Mouse (Mus musculus): ENCODE measurements around the gene Map3k13.

Map3k13 gene

GRCm38 (mm10) chr16:21852374-21852773 lies 58.2 kb downstream of the Map3k13 start:
- DNase-seq (ENCODE audit: low spot score): no peak

- DNase-seq (ENCODE audit: low spot score): no peak
These were observed 59.3 kb downstream of the Map3k13 start for GRCm38 (mm10) chr16:21853446-21853941.

- DNase-seq (ENCODE audit: low spot score): no peak
These were observed 60.6 kb downstream of the Map3k13 start for GRCm38 (mm10) chr16:21854589-21855284.

- no peak for DNase-seq (ENCODE audit: low spot score)
These were observed 62.0 kb downstream of the Map3k13 start for GRCm38 (mm10) chr16:21856134-21856533.

- no peak for DNase-seq (ENCODE audit: low spot score)
These were observed 63.0 kb downstream of the Map3k13 start for GRCm38 (mm10) chr16:21857126-21857644.

GRCm38 (mm10) chr16:21858163-21858562 lies 64.0 kb downstream of the Map3k13 start:
- DNase-seq (ENCODE audit: low spot score): no peak

GRCm38 (mm10) chr16:21858882-21859281 lies 64.7 kb downstream of the Map3k13 start:
- DNase-seq (ENCODE audit: low spot score): no peak

GRCm38 (mm10) chr16:21862448-21862847 lies 68.3 kb downstream of the Map3k13 start:
- no peak for DNase-seq (ENCODE audit: low spot score)

- DNase-seq (ENCODE audit: low spot score): peak; percentile 41
These were observed 71.3 kb downstream of the Map3k13 start for GRCm38 (mm10) chr16:21865250-21865982.

GRCm38 (mm10) chr16:21865983-21866575 lies 71.9 kb downstream of the Map3k13 start:
- no peak for DNase-seq (ENCODE audit: low spot score)

GRCm38 (mm10) chr16:21867727-21868126 lies 73.6 kb downstream of the Map3k13 start:
- no peak for DNase-seq (ENCODE audit: low spot score)

GRCm38 (mm10) chr16:21868651-21869050 lies 74.5 kb downstream of the Map3k13 start:
- no peak for DNase-seq (ENCODE audit: low spot score)

- DNase-seq (ENCODE audit: low spot score): no peak
These were observed 75.7 kb downstream of the Map3k13 start for GRCm38 (mm10) chr16:21869879-21870278.

- DNase-seq (ENCODE audit: low spot score): no peak
These were observed 83.6 kb downstream of the Map3k13 start for GRCm38 (mm10) chr16:21877735-21878134.

- DNase-seq (ENCODE audit: low spot score): no peak
These were observed 84.7 kb downstream of the Map3k13 start for GRCm38 (mm10) chr16:21878834-21879233.

GRCm38 (mm10) chr16:21881181-21881580 lies 87.0 kb downstream of the Map3k13 start:
- peak; percentile 50 for DNase-seq (ENCODE audit: low spot score)

GRCm38 (mm10) chr16:21881582-21882259 lies 87.6 kb downstream of the Map3k13 start:
- DNase-seq (ENCODE audit: low spot score): no peak

GRCm38 (mm10) chr16:21887601-21888000 lies 93.5 kb downstream of the Map3k13 start:
- no peak for DNase-seq (ENCODE audit: low spot score)

GRCm38 (mm10) chr16:21893890-21894289 lies 99.7 kb downstream of the Map3k13 start:
- DNase-seq (ENCODE audit: low spot score): no peak

- no peak for DNase-seq (ENCODE audit: low spot score)
These were observed 107.1 kb downstream of the Map3k13 start for GRCm38 (mm10) chr16:21901286-21901685.

GRCm38 (mm10) chr16:21904636-21905035 lies 110.5 kb downstream of the Map3k13 start:
- DNase-seq (ENCODE audit: low spot score): no peak

- no peak for DNase-seq (ENCODE audit: low spot score)
These were observed 111.8 kb downstream of the Map3k13 start for GRCm38 (mm10) chr16:21905996-21906395.

All from adipocyte (in vitro differentiated cells).